Mouse (Mus musculus): ENCODE measurements around the gene Cbx7.

GRCm38 (mm10) chr15:80009421-80010181 is 38.7 kb upstream of the Cbx7 start:
- TF ChIP-seq CTCF (IDR thresholded peaks at IDR 0.05) (no peak), EP300 (IDR thresholded peaks at IDR 0.05) (no peak)

Data from lung, postnatal 0 days (tissue).